Mouse (Mus musculus) lung, postnatal 25 days (tissue): ENCODE data around the gene Tbcb.
A peak's percentile ranks its signal among the peaks of the same experiment; 100 is the strongest.
"Not testable (repeated sequence)": the region's sequence is repeated elsewhere in the genome, so short reads cannot be mapped to it uniquely, and the experiment has no call there.

Experiments used
- DNase-seq: peaks from one replicate; pipeline ENCODE4 v3.0.0; 2022; ENCODE audit warnings: low spot score

Gene Tbcb

GRCm38 (mm10) chr7:30231669-30232454 is at the start of gene Tbcb, which contains the start of gene Polr2i:
Gene Tbcb, minus strand, starts transcription at chr7:30232272.
Gene Polr2i, plus strand, starts transcription at chr7:30231948.
- DNase-seq, result peak; percentile 99

GRCm38 (mm10) chr7:30281522-30281921 is 49.5 kb upstream of the Tbcb start:
- no peak for DNase-seq

GRCm38 (mm10) chr7:30280670-30281138 is 48.6 kb upstream of the Tbcb start:
- peak; percentile 92 for DNase-seq

GRCm38 (mm10) chr7:30279951-30280669 is 48.0 kb upstream of the Tbcb start, which contains the start of the genes Thap8 and Wdr62:
Gene Thap8, plus strand, starts transcription at chr7:30280094.
Gene Wdr62, minus strand, starts transcription at chr7:30280419.
- DNase-seq, result peak; percentile 94

GRCm38 (mm10) chr7:30279536-30279935 is 47.5 kb upstream of the Tbcb start:
- no peak for DNase-seq

- no peak for DNase-seq
Observed at GRCm38 (mm10) chr7:30278911-30279310, 46.8 kb upstream of the Tbcb start.

GRCm38 (mm10) chr7:30274383-30274782 is 42.3 kb upstream of the Tbcb start:
- DNase-seq, result no peak

GRCm38 (mm10) chr7:30269641-30270040 is 37.6 kb upstream of the Tbcb start:
- no peak for DNase-seq

GRCm38 (mm10) chr7:30266780-30267179 is 34.7 kb upstream of the Tbcb start:
- no peak for DNase-seq

- DNase-seq, result no peak
Observed at GRCm38 (mm10) chr7:30265935-30266334, 33.9 kb upstream of the Tbcb start.

- no peak for DNase-seq
Observed at GRCm38 (mm10) chr7:30265531-30265930, 33.5 kb upstream of the Tbcb start.

- DNase-seq, result no peak
Observed at GRCm38 (mm10) chr7:30265041-30265440, 33.0 kb upstream of the Tbcb start.

- peak; percentile 69 for DNase-seq
Observed at GRCm38 (mm10) chr7:30251956-30252954, 20.2 kb upstream of the Tbcb start.

- not testable (repeated sequence) for DNase-seq
Observed at GRCm38 (mm10) chr7:30237374-30237773, 5.3 kb upstream of the Tbcb start.

- no peak for DNase-seq
Observed at GRCm38 (mm10) chr7:30235625-30236024, 3.6 kb upstream of the Tbcb start, which contains the start of gene Ovol3. Gene Ovol3, minus strand, starts transcription at chr7:30235725.

- DNase-seq, result no peak
Observed at GRCm38 (mm10) chr7:30235091-30235490, 3.0 kb upstream of the Tbcb start.

GRCm38 (mm10) chr7:30234276-30234858 is 2.3 kb upstream of the Tbcb start:
- peak; percentile 24 for DNase-seq

GRCm38 (mm10) chr7:30233387-30233786 is 1.3 kb upstream of the Tbcb start:
- DNase-seq, result no peak

GRCm38 (mm10) chr7:30232631-30233148 is 618 bp upstream of the Tbcb start:
- peak; percentile 49 for DNase-seq

- DNase-seq, result no peak
Observed at GRCm38 (mm10) chr7:30231328-30231668, 774 bp downstream of the Tbcb start.

GRCm38 (mm10) chr7:30224206-30224605 is 7.9 kb downstream of the Tbcb start:
- no peak for DNase-seq
